Mouse (Mus musculus) inflammation-experienced regulatory T-cells, adult 16 weeks (primary cell): ENCODE measurements around the gene Tnfaip8l1. TPM values are rescaled to one million over a fixed set of nuclear protein-coding genes. Genes with fewer than 3 reads are reported as not detected.

Experiments
- polyA plus RNA-seq: library from polyadenylated mRNA; unstranded; fragments of 100-300 nt; shearing (Covaris generic); gene quantifications from one replicate; pipeline ENCODE4 v1.2.1, GENCODE M21; 2017

The Tnfaip8l1 gene
- 35.0 TPM for polyA plus RNA-seq

GRCm38 (mm10) chr17:56162231-56162774 is at the start of gene Tnfaip8l1:
Tnfaip8l1 (plus strand) TSS chr17:56162477.

GRCm38 (mm10) chr17:56117251-56117710 is 45.0 kb upstream of the Tnfaip8l1 start, which contains the start of gene Plin5:
Plin5 (minus strand) TSS chr17:56117596.

GRCm38 (mm10) chr17:56121826-56122225 is 40.5 kb upstream of the Tnfaip8l1 start, which contains the start of gene Lrg1:
Lrg1 (minus strand) TSS chr17:56122001.

GRCm38 (mm10) chr17:56139858-56140595 is 22.2 kb upstream of the Tnfaip8l1 start, which contains the start of gene Sema6b:
Sema6b (minus strand) TSS chr17:56140343.

GRCm38 (mm10) chr17:56183658-56184103 is 21.4 kb downstream of the Tnfaip8l1 start, which contains the start of gene Mydgf:
Mydgf (minus strand) TSS chr17:56183920.

GRCm38 (mm10) chr17:56218377-56219191 is 56.3 kb downstream of the Tnfaip8l1 start, which contains the start of gene Dpp9:
Dpp9 (minus strand) TSS chr17:56218905.

Other genes starting within 250 kb of the Tnfaip8l1 start
- gene Zfp119b, start 213.0 kb upstream of the Tnfaip8l1 start, polyA plus RNA-seq, result 15.8 TPM
- 71.8 TPM for gene Ebi3, start 209.8 kb upstream of the Tnfaip8l1 start, polyA plus RNA-seq
- gene Yju2, start 203.4 kb upstream of the Tnfaip8l1 start, polyA plus RNA-seq, result 38.5 TPM
- not detected for gene Shd, start 192.0 kb upstream of the Tnfaip8l1 start, polyA plus RNA-seq
- not detected for gene Fsd1, start 176.0 kb upstream of the Tnfaip8l1 start, polyA plus RNA-seq
- 0.45 TPM for gene Stap2, start 156.9 kb upstream of the Tnfaip8l1 start, polyA plus RNA-seq
- gene Mpnd, start 156.8 kb upstream of the Tnfaip8l1 start, polyA plus RNA-seq, result 50.2 TPM
- 199 TPM for gene Sh3gl1, start 125.8 kb upstream of the Tnfaip8l1 start, polyA plus RNA-seq
- gene Chaf1a, start 122.0 kb upstream of the Tnfaip8l1 start, polyA plus RNA-seq, result 0.71 TPM
- gene Ubxn6, start 87.4 kb upstream of the Tnfaip8l1 start, polyA plus RNA-seq, result 88.2 TPM
- 160 TPM for gene Hdgfl2, start 82.8 kb upstream of the Tnfaip8l1 start, polyA plus RNA-seq
- not detected for gene Plin4, start 52.7 kb upstream of the Tnfaip8l1 start, polyA plus RNA-seq
- not detected for gene Plin5, start 44.9 kb upstream of the Tnfaip8l1 start, polyA plus RNA-seq
- gene Lrg1, start 40.5 kb upstream of the Tnfaip8l1 start, polyA plus RNA-seq, result not detected
- gene Sema6b, start 22.1 kb upstream of the Tnfaip8l1 start, polyA plus RNA-seq, result not detected
- 61.5 TPM for gene Mydgf, start 21.4 kb downstream of the Tnfaip8l1 start, polyA plus RNA-seq
- 45.3 TPM for gene Dpp9, start 56.4 kb downstream of the Tnfaip8l1 start, polyA plus RNA-seq
- gene Fem1a, start 94.3 kb downstream of the Tnfaip8l1 start, polyA plus RNA-seq, result 5.0 TPM
- 9.2 TPM for gene Ticam1, start 114.3 kb downstream of the Tnfaip8l1 start, polyA plus RNA-seq
- gene Plin3, start 130.4 kb downstream of the Tnfaip8l1 start, polyA plus RNA-seq, result 45.8 TPM
- gene Arrdc5, start 137.8 kb downstream of the Tnfaip8l1 start, polyA plus RNA-seq, result not detected
- gene Uhrf1, start 140.8 kb downstream of the Tnfaip8l1 start, polyA plus RNA-seq, result 25.5 TPM
- gene Kdm4b, start 163.6 kb downstream of the Tnfaip8l1 start, polyA plus RNA-seq, result 17.8 TPM